Mouse (Mus musculus): Measurements from ENCODE around the gene Kank1. TPM values are rescaled to one million over a fixed set of nuclear protein-coding genes. Genes with fewer than 3 reads are reported as not detected.

The Kank1 gene
- polyA plus RNA-seq (2016; fragmentation: Nextera tagmentation; extraction: Ambion mirVana): 57.6 and 66.9 TPM in 2 replicates

- Histone ChIP-seq H3K4me1 (replicated peaks) (peaks cover 14% of the 10 kb centered on the region), H3K9me3 (no peaks in the 10 kb centered on the region), H3K27ac (peak within 1 kb of the TSS; percentile 41), H3K4me2 (peak within 1 kb of the TSS; percentile 99), H3K4me3 (replicated peaks) (peak within 1 kb of the TSS; percentile 51), H3K27me3 (peaks cover 26% of the 10 kb centered on the region), H3K36me3 (no peaks in the 10 kb centered on the region), H3K9ac (replicated peaks) (peak within 1 kb of the TSS; percentile 53)
- ATAC-seq (ENCODE audit: insufficient number of reproducible peaks, insufficient read depth, low FRiP score, low TSS enrichment, low read depth): peak; percentile 85
- under 1% methylated on average over 76 of the region's 76 CpGs for WGBS
These were observed at the start of gene Kank1 for GRCm38 (mm10) chr19:25236596-25237491. TSS of gene Kank1 (plus strand) at chr19:25236975.

GRCm38 (mm10) chr19:25187681-25188080 lies 49.1 kb upstream of the Kank1 start:
- Histone ChIP-seq H3K36me3 (no peaks in the 10 kb centered on the region), H3K9ac (replicated peaks) (no peak overlapping the region), H3K4me2 (no peak overlapping the region), H3K4me3 (replicated peaks) (no peak overlapping the region), H3K27me3 (no peaks in the 10 kb centered on the region), H3K9me3 (no peaks in the 10 kb centered on the region), H3K4me1 (replicated peaks) (peaks cover 21% of the 10 kb centered on the region), H3K27ac (no peak overlapping the region)
- ATAC-seq (ENCODE audit: insufficient number of reproducible peaks, insufficient read depth, low FRiP score, low TSS enrichment, low read depth): no peak
- 68% methylated on average over 18 of the region's 18 CpGs for WGBS

- Histone ChIP-seq H3K27ac (no peak overlapping the region), H3K36me3 (no peaks in the 10 kb centered on the region), H3K9me3 (no peaks in the 10 kb centered on the region), H3K4me2 (no peak overlapping the region), H3K4me3 (replicated peaks) (no peak overlapping the region), H3K9ac (replicated peaks) (no peak overlapping the region), H3K4me1 (replicated peaks) (peaks cover 6% of the 10 kb centered on the region), H3K27me3 (no peaks in the 10 kb centered on the region)
- no peak for ATAC-seq (ENCODE audit: insufficient number of reproducible peaks, insufficient read depth, low FRiP score, low TSS enrichment, low read depth)
- 94% methylated on average over 9 of the region's 9 CpGs for WGBS
These were observed 43.0 kb upstream of the Kank1 start for GRCm38 (mm10) chr19:25193751-25194150.

GRCm38 (mm10) chr19:25200081-25200860 lies 36.5 kb upstream of the Kank1 start:
- H3K27ac ChIP-seq: peak overlapping the region; percentile 45; the same call in 1 of the 2 replicates
- H3K9ac ChIP-seq (replicated peaks): no peak overlapping the region
- peak; percentile 26; the same call in 1 of the 2 replicates for ATAC-seq (ENCODE audit: insufficient number of reproducible peaks, insufficient read depth, low FRiP score, low TSS enrichment, low read depth)
- H3K4me1 ChIP-seq (replicated peaks): peaks cover 22% of the 10 kb centered on the region
- 79% methylated on average over 13 of the region's 13 CpGs for WGBS
- no peak overlapping the region for H3K4me3 ChIP-seq (replicated peaks)
- H3K36me3 ChIP-seq: no peaks in the 10 kb centered on the region
- H3K9me3 ChIP-seq: no peaks in the 10 kb centered on the region
- no peak overlapping the region for H3K4me2 ChIP-seq
- no peaks in the 10 kb centered on the region for H3K27me3 ChIP-seq

GRCm38 (mm10) chr19:25203077-25203476 lies 33.7 kb upstream of the Kank1 start:
- H3K4me3 ChIP-seq (replicated peaks): no peak overlapping the region
- 64% methylated on average over 12 of the region's 12 CpGs for WGBS
- H3K36me3 ChIP-seq: no peaks in the 10 kb centered on the region
- H3K9me3 ChIP-seq: no peaks in the 10 kb centered on the region
- H3K27ac ChIP-seq: no peak overlapping the region
- H3K9ac ChIP-seq (replicated peaks): no peak overlapping the region
- H3K4me1 ChIP-seq (replicated peaks): peaks cover 34% of the 10 kb centered on the region
- no peak for ATAC-seq (ENCODE audit: insufficient number of reproducible peaks, insufficient read depth, low FRiP score, low TSS enrichment, low read depth)
- H3K4me2 ChIP-seq: no peak overlapping the region
- H3K27me3 ChIP-seq: peaks cover 3% of the 10 kb centered on the region; the same call in 1 of the 2 replicates

GRCm38 (mm10) chr19:25206969-25207368 lies 29.8 kb upstream of the Kank1 start:
- no peak overlapping the region for H3K4me3 ChIP-seq (replicated peaks)
- WGBS: 57% methylated on average over 12 of the region's 12 CpGs
- no peak overlapping the region for H3K9ac ChIP-seq (replicated peaks)
- H3K36me3 ChIP-seq: no peaks in the 10 kb centered on the region
- H3K27ac ChIP-seq: no peak overlapping the region; the same call in 1 of the 2 replicates
- peaks cover 7% of the 10 kb centered on the region for H3K27me3 ChIP-seq
- H3K4me2 ChIP-seq: no peak overlapping the region
- no peaks in the 10 kb centered on the region for H3K9me3 ChIP-seq
- peaks cover 34% of the 10 kb centered on the region for H3K4me1 ChIP-seq (replicated peaks)
- ATAC-seq (ENCODE audit: insufficient number of reproducible peaks, insufficient read depth, low FRiP score, low TSS enrichment, low read depth): no peak

GRCm38 (mm10) chr19:25207731-25208361 lies 28.9 kb upstream of the Kank1 start:
- WGBS: 15% methylated on average over 23 of the region's 23 CpGs
- Histone ChIP-seq H3K9me3 (no peaks in the 10 kb centered on the region), H3K4me1 (replicated peaks) (peaks cover 33% of the 10 kb centered on the region), H3K9ac (replicated peaks) (no peak overlapping the region), H3K36me3 (no peaks in the 10 kb centered on the region), H3K4me2 (peak overlapping the region; percentile 48), H3K4me3 (replicated peaks) (no peak overlapping the region), H3K27ac (peak overlapping the region; percentile 66; the same call in 1 of the 2 replicates), H3K27me3 (peaks cover 7% of the 10 kb centered on the region)
- no peak; the same call in 1 of the 2 replicates for ATAC-seq (ENCODE audit: insufficient number of reproducible peaks, insufficient read depth, low FRiP score, low TSS enrichment, low read depth)

- no peak overlapping the region for H3K27ac ChIP-seq
- WGBS: 81% methylated on average over 11 of the region's 11 CpGs
- peaks cover 29% of the 10 kb centered on the region for H3K4me1 ChIP-seq (replicated peaks)
- peaks cover 5% of the 10 kb centered on the region; the same call in 1 of the 2 replicates for H3K9me3 ChIP-seq
- H3K4me3 ChIP-seq (replicated peaks): no peak overlapping the region
- no peaks in the 10 kb centered on the region for H3K36me3 ChIP-seq
- H3K9ac ChIP-seq (replicated peaks): no peak overlapping the region
- H3K4me2 ChIP-seq: no peak overlapping the region
- no peak for ATAC-seq (ENCODE audit: insufficient number of reproducible peaks, insufficient read depth, low FRiP score, low TSS enrichment, low read depth)
- peaks cover 7% of the 10 kb centered on the region for H3K27me3 ChIP-seq
These were observed 28.1 kb upstream of the Kank1 start for GRCm38 (mm10) chr19:25208596-25209110.

GRCm38 (mm10) chr19:25220611-25221010 lies 16.2 kb upstream of the Kank1 start:
- H3K4me2 ChIP-seq: no peak overlapping the region
- no peak overlapping the region for H3K4me3 ChIP-seq (replicated peaks)
- H3K27me3 ChIP-seq: no peaks in the 10 kb centered on the region
- H3K9ac ChIP-seq (replicated peaks): no peak overlapping the region
- H3K27ac ChIP-seq: no peak overlapping the region
- no peak for ATAC-seq (ENCODE audit: insufficient number of reproducible peaks, insufficient read depth, low FRiP score, low TSS enrichment, low read depth)
- H3K4me1 ChIP-seq (replicated peaks): no peaks in the 10 kb centered on the region
- H3K36me3 ChIP-seq: no peaks in the 10 kb centered on the region
- 76% methylated on average over 2 of the region's 2 CpGs for WGBS
- no peaks in the 10 kb centered on the region for H3K9me3 ChIP-seq

- Histone ChIP-seq H3K27ac (no peak overlapping the region), H3K4me1 (replicated peaks) (no peaks in the 10 kb centered on the region), H3K9me3 (no peaks in the 10 kb centered on the region), H3K27me3 (no peaks in the 10 kb centered on the region), H3K4me2 (no peak overlapping the region), H3K9ac (replicated peaks) (no peak overlapping the region), H3K36me3 (no peaks in the 10 kb centered on the region), H3K4me3 (replicated peaks) (no peak overlapping the region)
- 62% methylated on average over 9 of the region's 9 CpGs for WGBS
- no peak for ATAC-seq (ENCODE audit: insufficient number of reproducible peaks, insufficient read depth, low FRiP score, low TSS enrichment, low read depth)
These were observed 14.7 kb upstream of the Kank1 start for GRCm38 (mm10) chr19:25221964-25222640.

All from limb, embryonic 12.5 days (tissue).